Mouse (Mus musculus) right cerebral cortex, postnatal 14 days (tissue): ENCODE data around the gene Dhx9.
A peak's percentile ranks its signal among the peaks of the same experiment; 100 is the strongest.
"Not testable (repeated sequence)": the region's sequence is repeated elsewhere in the genome, so short reads cannot be mapped to it uniquely, and the experiment has no call there.

Experiments used
- DNase-seq: peaks from one replicate; pipeline ENCODE4 v3.0.0; 2022

Dhx9 gene

GRCm38 (mm10) chr1:153485201-153485796 lies 2.2 kb downstream of the Dhx9 start:
- no peak for DNase-seq

DNA sequence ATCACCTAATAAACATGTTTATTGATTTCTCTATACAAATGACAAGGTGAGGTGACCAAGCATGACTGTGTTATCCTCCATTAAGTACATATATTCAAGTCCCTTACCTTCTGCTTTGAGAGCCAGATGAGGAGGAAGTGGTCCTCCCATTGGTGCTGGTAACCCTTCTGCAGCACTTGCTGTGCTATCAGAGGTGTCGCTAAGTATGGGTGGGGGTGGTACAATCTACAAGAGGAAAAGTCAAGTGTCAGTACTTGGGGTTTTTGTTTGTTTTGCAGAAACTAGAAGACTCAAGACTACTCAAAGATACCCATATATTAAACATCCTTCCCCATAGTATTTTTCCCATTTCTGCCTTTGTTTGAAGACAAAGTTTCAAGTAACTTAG lies 6.4 kb downstream of the Dhx9 start:
- no peak for DNase-seq

- DNase-seq = peak; percentile 76
Measured at GRCm38 (mm10) chr1:153480386-153481024, 7.0 kb downstream of the Dhx9 start.

- no peak for DNase-seq
Measured at GRCm38 (mm10) chr1:153479296-153479695, 8.2 kb downstream of the Dhx9 start.

- DNase-seq = no peak
Measured at GRCm38 (mm10) chr1:153461796-153462195, 25.7 kb downstream of the Dhx9 start.

DNA sequence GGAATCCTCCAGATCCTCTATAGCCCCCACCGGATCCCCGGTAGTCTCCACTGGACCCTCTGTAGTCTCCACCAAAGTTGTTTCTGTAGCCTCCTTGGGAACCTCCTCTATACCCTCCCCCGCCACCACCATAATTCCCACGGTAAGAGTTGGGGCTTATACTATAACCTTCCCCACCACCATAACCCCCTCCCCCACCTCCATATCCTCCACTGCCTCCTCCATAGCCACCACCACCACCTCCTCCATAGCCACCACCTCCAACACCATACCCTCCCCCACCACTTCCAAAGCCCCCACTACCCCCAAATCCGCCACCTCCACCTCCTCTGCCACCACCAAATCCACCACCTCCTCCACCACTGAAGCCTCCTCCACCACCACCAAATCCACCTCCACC lies 31.3 kb downstream of the Dhx9 start:
- no peak for DNase-seq

DNA sequence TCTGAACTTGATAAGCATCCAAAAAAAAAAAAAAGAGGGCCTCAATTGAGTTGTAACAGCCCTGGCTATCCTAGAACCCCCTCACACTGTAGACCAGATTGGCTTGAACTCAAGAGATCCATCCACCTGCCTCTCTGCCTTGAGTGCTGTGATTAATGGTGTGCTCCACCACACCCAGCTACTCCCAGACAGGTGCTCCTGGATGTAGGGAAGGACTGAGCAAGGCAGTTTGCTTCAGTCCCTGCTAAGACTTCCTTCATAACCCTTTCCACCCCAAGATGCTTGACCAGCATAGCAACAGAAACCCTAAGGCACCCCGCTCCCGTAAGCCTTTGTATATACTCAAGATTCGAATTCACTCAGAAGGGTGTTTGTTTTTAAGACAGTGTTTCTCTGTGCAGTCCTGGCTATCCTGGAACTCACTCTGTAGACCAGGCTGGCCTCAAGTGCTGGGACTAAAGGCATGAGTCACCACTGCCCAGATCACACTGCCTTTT lies 34.3 kb downstream of the Dhx9 start:
- no peak for DNase-seq

- peak; percentile 28 for DNase-seq
Measured at GRCm38 (mm10) chr1:153451237-153452154, 36.0 kb downstream of the Dhx9 start.

- DNase-seq = no peak
Measured at GRCm38 (mm10) chr1:153446120-153446831, 41.2 kb downstream of the Dhx9 start.

GRCm38 (mm10) chr1:153443632-153444031 lies 43.8 kb downstream of the Dhx9 start:
- no peak for DNase-seq

DNA sequence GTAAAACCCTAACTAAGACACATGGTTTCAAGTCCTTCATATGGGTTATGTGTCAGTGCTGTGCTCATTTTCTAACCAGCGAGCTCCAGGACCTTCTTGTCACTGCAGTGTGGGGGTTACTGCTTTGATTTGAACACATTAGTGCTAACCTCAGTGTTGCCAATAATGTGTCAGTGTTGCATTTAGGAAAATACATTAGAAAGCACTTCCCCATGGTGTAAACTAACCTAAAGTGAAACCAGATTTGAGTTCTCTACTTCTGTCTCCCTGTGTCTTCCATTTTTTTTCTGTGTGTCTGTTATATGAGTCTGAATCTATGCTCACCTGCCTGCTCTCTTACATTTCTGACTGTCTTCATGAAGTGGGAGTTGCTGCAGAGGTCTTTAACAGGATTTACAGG lies 44.4 kb downstream of the Dhx9 start:
- no peak for DNase-seq

- no peak for DNase-seq
Measured at GRCm38 (mm10) chr1:153441656-153442055, 45.8 kb downstream of the Dhx9 start.

GRCm38 (mm10) chr1:153440752-153441151 lies 46.7 kb downstream of the Dhx9 start:
- DNase-seq = no peak

- no peak for DNase-seq
Measured at GRCm38 (mm10) chr1:153437536-153437935, 49.9 kb downstream of the Dhx9 start.

DNA sequence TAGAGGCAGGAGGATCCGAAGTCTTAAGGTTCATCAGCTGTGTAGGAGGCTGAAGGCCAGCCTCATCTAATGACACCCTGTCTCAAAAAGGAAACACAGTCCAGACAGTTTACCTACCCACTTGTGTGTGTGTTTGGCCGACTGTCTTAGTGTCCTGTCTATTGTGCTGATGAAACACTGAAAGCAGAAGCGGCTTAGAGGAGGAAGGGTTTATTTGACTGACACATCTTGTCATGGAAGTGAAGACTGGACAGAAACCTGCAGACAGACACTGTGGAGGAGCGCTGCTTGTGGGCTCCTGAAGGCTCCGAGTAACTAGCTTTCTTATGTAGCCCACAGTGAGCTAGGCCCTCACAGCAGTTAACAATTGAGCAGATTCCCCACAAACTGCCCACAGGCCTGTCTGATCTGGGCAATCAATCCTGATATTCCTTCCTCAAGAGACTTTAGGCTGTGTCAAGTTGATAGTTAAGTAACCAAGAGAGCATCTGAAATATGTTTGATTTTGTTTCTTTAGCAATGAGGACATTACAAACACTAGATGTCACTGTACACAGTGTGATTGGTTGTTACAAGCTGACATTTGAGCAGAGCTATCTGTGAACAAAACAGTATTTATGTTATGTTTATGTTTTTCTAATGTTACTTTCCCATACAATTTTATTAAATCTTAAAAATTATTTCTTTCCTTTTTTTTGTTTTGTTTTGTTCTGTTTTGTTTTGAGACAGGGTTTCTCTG lies 53.4 kb downstream of the Dhx9 start:
- DNase-seq = no peak

- DNase-seq = no peak
Measured at GRCm38 (mm10) chr1:153432329-153432728, 55.1 kb downstream of the Dhx9 start.

- no peak for DNase-seq
Measured at GRCm38 (mm10) chr1:153431701-153432100, 55.8 kb downstream of the Dhx9 start.

DNA sequence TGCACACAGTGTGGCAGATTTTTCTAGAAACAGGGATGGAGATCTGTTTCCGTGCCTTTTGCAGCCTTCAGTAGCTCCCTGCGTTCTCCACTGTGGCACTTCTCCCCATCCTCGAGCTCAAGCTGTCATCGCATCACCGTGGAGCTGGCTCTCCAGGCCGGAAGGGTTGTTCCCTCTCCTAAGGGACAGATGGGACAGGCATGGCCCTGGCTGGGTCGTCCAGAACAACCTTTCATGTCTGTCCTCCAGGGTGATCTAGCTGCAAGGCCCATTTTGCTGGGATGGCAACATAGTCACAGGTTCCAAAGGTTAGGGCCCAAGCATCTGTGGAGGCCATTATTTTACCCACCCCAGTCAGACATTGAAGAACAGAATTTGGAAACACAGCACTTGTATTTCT lies 56.3 kb downstream of the Dhx9 start:
- no peak for DNase-seq

DNA sequence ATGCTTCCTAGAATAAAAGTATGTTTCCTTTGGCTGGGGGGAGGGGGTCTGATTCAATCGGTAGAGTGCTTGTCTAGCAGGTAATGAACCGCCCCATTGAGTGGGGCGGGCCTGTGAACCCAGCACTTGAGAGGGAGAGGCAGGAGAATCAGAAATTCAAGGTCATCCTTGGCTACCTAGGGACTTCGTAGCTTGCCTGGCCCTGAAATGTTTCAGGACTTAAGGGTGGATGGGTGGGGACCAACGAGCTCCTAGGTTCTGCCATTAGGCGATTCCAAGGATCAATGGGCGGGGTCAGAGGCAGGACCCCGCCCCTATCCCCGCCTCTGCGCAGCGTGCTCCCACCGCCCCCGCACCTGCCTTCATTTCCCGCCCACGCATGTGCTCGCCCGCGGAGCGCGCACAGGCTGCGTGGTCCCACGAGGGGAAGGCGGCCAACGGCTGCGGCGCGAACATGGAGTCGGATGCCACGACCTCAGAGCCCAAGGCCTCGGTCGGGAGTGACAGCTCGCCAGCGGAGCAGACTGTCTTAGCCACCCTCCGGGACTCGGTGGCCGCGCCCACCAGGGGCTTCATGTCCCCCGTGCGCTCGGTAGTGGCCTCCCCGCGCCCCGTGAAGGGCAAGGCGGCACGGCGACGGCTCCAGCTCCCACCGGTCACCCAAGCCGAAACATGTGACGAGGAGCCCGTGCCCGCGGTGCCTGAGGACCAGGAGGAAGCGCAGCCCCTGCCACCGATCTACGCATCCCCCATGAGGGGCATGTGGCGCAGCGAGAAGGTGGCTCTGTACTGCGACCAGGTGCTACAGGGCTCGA lies 62.5 kb downstream of the Dhx9 start, which contains the start of gene Shcbp1l:
TSS of gene Shcbp1l (plus strand) at position 393 of the 815 bp plus-strand sequence.
- peak; percentile 83 for DNase-seq

DNA sequence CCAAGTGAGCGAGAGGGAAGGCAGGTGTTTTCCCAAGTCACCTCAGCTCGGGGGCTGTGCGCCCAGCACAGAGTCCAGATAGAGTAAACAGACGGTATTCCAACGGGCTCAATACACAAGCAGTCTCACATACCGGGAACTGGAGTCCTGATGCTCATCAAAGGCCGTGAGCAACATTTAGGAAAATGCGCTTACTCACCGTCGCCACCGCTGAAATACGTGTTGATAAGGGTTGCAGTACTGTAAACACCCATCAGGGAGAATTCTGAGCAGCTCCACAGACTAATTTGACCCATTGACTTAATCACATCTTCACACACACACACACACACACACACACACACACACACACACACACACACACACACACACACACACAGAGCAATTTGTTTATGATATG lies 63.2 kb downstream of the Dhx9 start:
- DNase-seq = no peak

GRCm38 (mm10) chr1:153417805-153418204 lies 69.7 kb downstream of the Dhx9 start:
- DNase-seq = not testable (repeated sequence)
